Mouse (Mus musculus): ENCODE data around the gene Klhdc3.

The Klhdc3 gene

GRCm38 (mm10) chr17:46656054-46656453 lies 24.7 kb downstream of the Klhdc3 start:
- DNase-seq (ENCODE audit: low spot score): no peak

GRCm38 (mm10) chr17:46651755-46652547 lies 28.8 kb downstream of the Klhdc3 start:
- no peak for DNase-seq (ENCODE audit: low spot score)

- DNase-seq (ENCODE audit: low spot score): no peak
Measured at GRCm38 (mm10) chr17:46651292-46651691, 29.4 kb downstream of the Klhdc3 start.

- DNase-seq (ENCODE audit: low spot score): peak; percentile 87
Measured at GRCm38 (mm10) chr17:46650232-46651031, 30.3 kb downstream of the Klhdc3 start, which contains the start of gene Cul7. Gene Cul7 (plus strand): TSS chr17:46650337.

- DNase-seq (ENCODE audit: low spot score): no peak
Measured at GRCm38 (mm10) chr17:46649811-46650210, 30.9 kb downstream of the Klhdc3 start.

- no peak for DNase-seq (ENCODE audit: low spot score)
Measured at GRCm38 (mm10) chr17:46648436-46648835, 32.3 kb downstream of the Klhdc3 start.

- DNase-seq (ENCODE audit: low spot score): no peak
Measured at GRCm38 (mm10) chr17:46647279-46647678, 33.4 kb downstream of the Klhdc3 start.

- no peak for DNase-seq (ENCODE audit: low spot score)
Measured at GRCm38 (mm10) chr17:46646322-46646662, 34.4 kb downstream of the Klhdc3 start.

GRCm38 (mm10) chr17:46645561-46646321 lies 35.0 kb downstream of the Klhdc3 start, which contains the start of the genes Klc4 and Mrpl2:
Gene Klc4 (minus strand): TSS chr17:46646022.
Gene Mrpl2 (plus strand): TSS chr17:46646229.
- DNase-seq (ENCODE audit: low spot score): peak; percentile 98

- no peak for DNase-seq (ENCODE audit: low spot score)
Measured at GRCm38 (mm10) chr17:46644916-46645475, 35.7 kb downstream of the Klhdc3 start.

- no peak for DNase-seq (ENCODE audit: low spot score)
Measured at GRCm38 (mm10) chr17:46644152-46644805, 36.4 kb downstream of the Klhdc3 start.

- no peak for DNase-seq (ENCODE audit: low spot score)
Measured at GRCm38 (mm10) chr17:46642060-46642459, 38.7 kb downstream of the Klhdc3 start.

GRCm38 (mm10) chr17:46639929-46640328 lies 40.8 kb downstream of the Klhdc3 start:
- no peak for DNase-seq (ENCODE audit: low spot score)

- DNase-seq (ENCODE audit: low spot score): peak; percentile 56
Measured at GRCm38 (mm10) chr17:46636831-46637523, 43.7 kb downstream of the Klhdc3 start.

- DNase-seq (ENCODE audit: low spot score): no peak
Measured at GRCm38 (mm10) chr17:46629685-46630441, 50.9 kb downstream of the Klhdc3 start.

GRCm38 (mm10) chr17:46628791-46629684 lies 51.7 kb downstream of the Klhdc3 start, which contains the start of gene Ptk7:
Gene Ptk7 (minus strand): TSS chr17:46629504.
- no peak for DNase-seq (ENCODE audit: low spot score)

- DNase-seq (ENCODE audit: low spot score): no peak
Measured at GRCm38 (mm10) chr17:46628471-46628790, 52.3 kb downstream of the Klhdc3 start.

GRCm38 (mm10) chr17:46627409-46627808 lies 53.3 kb downstream of the Klhdc3 start:
- no peak for DNase-seq (ENCODE audit: low spot score)

- DNase-seq (ENCODE audit: low spot score): no peak
Measured at GRCm38 (mm10) chr17:46624598-46624997, 56.1 kb downstream of the Klhdc3 start.
